Mouse (Mus musculus) thymus, postnatal 14 days (tissue): ENCODE measurements around the gene Actn1.
"Not testable (repeated sequence)": the region's sequence is repeated elsewhere in the genome, so short reads cannot be mapped to it uniquely, and the experiment has no call there.

Experiments used
- DNase-seq: peaks from one replicate; pipeline ENCODE4 v3.0.0; 2021

Actn1 gene

GRCm38 (mm10) chr12:80260056-80260743, at the start of gene Actn1:
Gene Actn1, minus strand, starts transcription at chr12:80260371.
- peak; percentile 79 for DNase-seq

GRCm38 (mm10) chr12:80307556-80307955, 47.4 kb upstream of the Actn1 start:
- no peak for DNase-seq

- no peak for DNase-seq
Observed at GRCm38 (mm10) chr12:80304518-80304917, 44.3 kb upstream of the Actn1 start.

- DNase-seq: no peak
Observed at GRCm38 (mm10) chr12:80300833-80301456, 40.8 kb upstream of the Actn1 start.

- DNase-seq: peak; percentile 51
Observed at GRCm38 (mm10) chr12:80298714-80299113, 38.5 kb upstream of the Actn1 start.

GRCm38 (mm10) chr12:80291895-80292435, 31.8 kb upstream of the Actn1 start:
- no peak for DNase-seq

- DNase-seq: no peak
Observed at GRCm38 (mm10) chr12:80290964-80291363, 30.8 kb upstream of the Actn1 start.

GRCm38 (mm10) chr12:80290483-80290882, 30.3 kb upstream of the Actn1 start:
- DNase-seq: no peak

- no peak for DNase-seq
Observed at GRCm38 (mm10) chr12:80289722-80290121, 29.6 kb upstream of the Actn1 start.

- DNase-seq: no peak
Observed at GRCm38 (mm10) chr12:80285890-80286289, 25.7 kb upstream of the Actn1 start.

GRCm38 (mm10) chr12:80284251-80284650, 24.1 kb upstream of the Actn1 start:
- DNase-seq: not testable (repeated sequence)

GRCm38 (mm10) chr12:80278866-80279265, 18.7 kb upstream of the Actn1 start:
- no peak for DNase-seq

GRCm38 (mm10) chr12:80277428-80277827, 17.3 kb upstream of the Actn1 start:
- DNase-seq: no peak

GRCm38 (mm10) chr12:80275187-80275820, 15.1 kb upstream of the Actn1 start:
- no peak for DNase-seq

GRCm38 (mm10) chr12:80273020-80273686, 13.0 kb upstream of the Actn1 start:
- peak; percentile 88 for DNase-seq

- DNase-seq: peak; percentile 85
Observed at GRCm38 (mm10) chr12:80271806-80272205, 11.6 kb upstream of the Actn1 start.

GRCm38 (mm10) chr12:80270924-80271323, 10.8 kb upstream of the Actn1 start:
- peak; percentile 43 for DNase-seq

- DNase-seq: no peak
Observed at GRCm38 (mm10) chr12:80269303-80269702, 9.1 kb upstream of the Actn1 start.

GRCm38 (mm10) chr12:80267962-80268361, 7.8 kb upstream of the Actn1 start:
- peak; percentile 43 for DNase-seq

GRCm38 (mm10) chr12:80264388-80264787, 4.2 kb upstream of the Actn1 start:
- peak; percentile 78 for DNase-seq

GRCm38 (mm10) chr12:80260744-80261695, 849 bp upstream of the Actn1 start:
- no peak for DNase-seq
